Mouse (Mus musculus): ENCODE data around the gene Apoa2.

Gene Apoa2

DNA sequence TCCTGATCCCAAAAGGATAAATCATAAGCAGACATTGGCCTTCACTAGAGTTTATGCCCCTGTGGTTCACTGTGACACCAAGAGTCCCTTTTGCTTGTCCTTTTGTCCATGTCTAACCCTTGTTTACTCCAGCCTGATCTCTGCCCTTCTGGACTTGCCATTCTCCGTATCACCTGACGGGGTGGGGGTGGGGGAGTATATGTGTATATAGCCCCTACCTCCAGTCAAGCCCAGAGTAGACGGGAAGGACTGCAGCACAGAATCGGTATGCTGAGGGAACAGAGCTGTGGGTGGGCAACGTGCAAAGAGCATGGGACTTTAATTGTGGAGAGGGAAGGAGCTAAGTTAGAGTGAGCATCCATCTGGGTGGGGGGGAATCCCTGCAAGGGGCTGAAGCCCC is at the start of gene Apoa2:
TSS of gene Apoa2 (plus strand) at position 198 of the 400 bp plus-strand sequence.
- DNase-seq (ENCODE audit: low spot score), result no peak

DNA sequence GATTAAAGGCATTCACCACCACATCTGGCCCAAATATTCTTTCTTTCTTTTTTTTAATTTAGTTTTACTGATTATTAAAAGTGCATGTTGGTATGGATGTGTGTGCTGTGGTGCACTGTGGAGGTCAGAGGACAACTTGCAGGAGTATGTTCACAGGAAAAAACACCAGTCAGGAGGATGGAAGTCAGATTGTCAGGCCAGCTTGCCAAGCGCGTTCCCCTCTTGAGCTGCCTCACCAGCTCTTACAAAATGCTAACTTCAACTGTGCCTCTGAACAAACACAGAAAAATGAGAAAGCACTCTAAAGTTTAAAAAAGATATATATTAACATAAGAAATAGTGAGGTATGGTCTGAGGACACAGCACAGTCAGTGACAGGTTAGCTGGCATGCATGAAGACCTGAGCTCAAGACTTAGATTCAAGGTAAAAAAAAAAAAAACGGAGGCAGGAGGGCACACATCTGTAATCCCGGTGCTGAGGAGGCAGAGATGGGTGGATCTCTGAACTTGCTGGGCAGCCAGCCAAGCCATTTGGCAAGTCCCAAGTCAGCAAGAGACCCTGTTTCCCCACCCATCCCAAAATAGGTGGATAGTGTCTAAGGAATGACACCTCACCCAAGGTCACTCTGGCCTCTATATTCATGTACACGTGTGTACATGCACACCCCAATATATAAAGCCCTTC is 45.2 kb upstream of the Apoa2 start:
- no peak for DNase-seq (ENCODE audit: low spot score)

DNA sequence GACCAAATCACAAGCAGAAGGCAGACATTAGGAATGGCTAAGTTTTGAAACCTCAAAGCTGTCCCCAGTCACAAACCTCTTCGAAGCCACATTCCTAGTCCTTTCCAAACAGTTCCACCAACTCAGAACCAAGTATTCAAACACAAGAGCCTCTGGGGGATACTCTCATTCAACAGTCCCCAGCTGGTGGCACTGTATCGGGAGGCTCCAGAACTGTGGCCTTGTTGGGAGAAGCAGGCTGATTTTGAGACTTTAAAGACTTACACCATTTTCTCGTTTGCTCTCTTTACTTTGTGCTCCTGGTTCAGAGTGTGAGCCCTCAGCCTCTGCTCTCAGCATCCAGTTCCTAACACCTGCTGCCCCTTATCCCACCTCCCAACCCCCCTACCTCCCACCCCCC is 41.8 kb upstream of the Apoa2 start:
- no peak for DNase-seq (ENCODE audit: low spot score)

DNA sequence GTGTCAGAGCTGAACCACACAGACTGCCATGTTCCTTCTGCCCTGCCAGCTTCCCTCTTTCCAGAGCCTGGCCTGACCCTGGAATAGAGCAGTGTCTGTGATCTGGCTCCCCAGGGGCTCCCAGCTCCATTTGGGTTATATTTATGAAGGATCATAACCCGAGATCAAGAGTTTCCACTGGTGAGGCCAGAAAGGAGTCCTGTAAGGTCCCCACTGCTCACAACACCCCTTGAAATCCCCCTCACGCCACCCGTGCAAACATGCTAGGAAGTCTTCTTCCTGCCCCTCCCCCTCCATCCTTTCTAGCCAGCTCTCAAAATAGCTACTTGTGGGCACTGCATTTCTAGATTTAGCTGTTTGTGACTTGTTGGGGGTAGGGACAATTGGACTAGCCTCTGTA is 41.2 kb upstream of the Apoa2 start:
- no peak for DNase-seq (ENCODE audit: low spot score)

DNA sequence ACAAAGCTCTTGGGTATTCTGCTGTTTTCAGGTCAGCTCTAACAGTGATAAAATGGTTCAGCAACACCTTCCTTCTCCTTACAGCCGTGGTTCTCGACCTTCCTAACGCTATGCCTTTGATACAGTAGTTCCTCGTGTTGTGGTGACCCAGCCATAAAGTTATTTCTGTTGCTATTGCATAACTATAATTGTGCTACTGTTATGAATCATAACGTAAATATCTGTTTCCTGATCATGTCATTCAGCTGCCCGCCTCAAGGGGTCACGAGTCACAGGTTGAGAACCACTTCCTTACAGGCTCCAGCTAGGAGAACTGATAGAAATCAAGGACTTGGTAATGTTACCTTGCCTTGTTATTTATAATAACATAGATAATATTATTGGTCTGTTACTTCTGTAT is 40.5 kb upstream of the Apoa2 start:
- DNase-seq (ENCODE audit: low spot score), result no peak

DNA sequence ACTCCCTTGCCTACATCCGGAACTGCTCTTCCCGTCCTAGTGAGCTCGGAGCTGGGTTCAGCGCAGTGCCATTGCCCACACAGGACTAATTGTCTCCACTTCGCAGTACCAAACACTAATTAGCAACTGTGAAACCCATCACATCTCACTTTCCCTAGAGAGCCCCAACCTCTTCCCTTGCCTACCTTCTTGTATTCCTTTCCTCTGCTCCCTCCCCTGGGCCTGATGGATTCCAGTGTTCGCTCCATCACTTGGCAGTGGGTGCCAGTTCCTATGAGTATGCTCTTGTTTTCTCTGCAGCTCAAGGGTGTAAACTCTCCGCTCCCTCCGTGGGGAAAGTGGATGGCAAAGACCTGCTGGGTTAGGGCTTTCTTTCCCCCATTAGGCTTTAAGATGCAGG is 39.2 kb upstream of the Apoa2 start:
- DNase-seq (ENCODE audit: low spot score), result no peak

DNA sequence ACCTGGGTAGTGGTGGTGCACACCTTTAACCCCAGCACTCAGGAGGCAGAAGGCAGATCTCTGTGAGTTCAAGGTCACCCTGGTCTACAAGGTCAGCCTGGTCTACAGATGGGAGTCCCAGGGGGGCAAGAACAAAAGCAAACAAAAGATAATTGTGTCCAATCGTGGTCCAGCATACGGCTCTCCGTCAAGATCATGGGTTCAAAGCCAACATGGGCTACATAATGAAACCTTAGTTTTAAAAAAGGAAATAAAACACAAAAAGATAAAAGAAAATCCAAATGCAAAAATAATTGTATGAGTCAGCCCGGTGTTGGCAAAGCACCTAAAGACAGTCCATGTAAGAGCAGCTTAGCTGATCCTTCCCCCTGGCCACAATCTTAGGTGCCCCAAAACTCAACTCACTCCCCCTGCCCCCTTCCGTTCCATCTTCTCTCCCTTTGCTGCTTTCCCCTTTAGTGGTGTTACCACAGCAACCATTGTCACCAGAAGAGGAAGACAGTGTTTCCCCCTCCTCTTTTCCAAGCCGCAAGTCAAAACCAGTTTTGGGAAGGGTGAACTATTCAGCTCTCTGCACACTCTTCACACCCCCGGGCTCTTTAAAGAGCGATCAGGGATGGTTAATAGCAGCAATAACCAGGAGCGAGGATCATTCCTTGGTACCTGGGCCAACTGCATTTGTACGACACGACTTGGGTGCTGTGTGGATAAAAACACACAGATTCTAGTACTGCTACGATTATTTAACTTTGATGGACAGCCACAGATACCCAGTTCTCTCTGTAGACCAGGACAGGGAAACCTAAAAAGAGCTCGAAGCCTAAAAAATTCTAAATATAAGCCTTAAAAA is 36.8 kb upstream of the Apoa2 start:
- no peak for DNase-seq (ENCODE audit: low spot score)

DNA sequence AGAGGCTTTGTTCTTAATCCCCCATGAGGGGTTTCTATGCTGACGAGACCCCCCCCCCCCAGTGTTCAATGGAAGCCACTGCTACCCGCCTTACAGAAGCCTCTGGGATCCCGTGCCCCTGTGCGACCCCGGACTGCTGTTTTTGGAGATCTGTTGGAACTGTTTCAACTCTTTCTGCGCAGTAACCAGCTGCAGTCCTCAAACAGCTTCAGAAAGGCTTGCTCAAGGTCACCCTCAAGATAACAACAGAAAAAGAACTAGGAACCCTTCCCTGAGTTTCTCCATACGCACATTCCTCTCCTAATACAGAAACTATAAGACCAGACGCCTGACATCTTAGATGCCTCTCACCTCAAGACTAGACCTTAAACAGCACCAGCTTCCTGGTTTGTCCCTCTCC is 35.8 kb upstream of the Apoa2 start:
- no peak for DNase-seq (ENCODE audit: low spot score)

DNA sequence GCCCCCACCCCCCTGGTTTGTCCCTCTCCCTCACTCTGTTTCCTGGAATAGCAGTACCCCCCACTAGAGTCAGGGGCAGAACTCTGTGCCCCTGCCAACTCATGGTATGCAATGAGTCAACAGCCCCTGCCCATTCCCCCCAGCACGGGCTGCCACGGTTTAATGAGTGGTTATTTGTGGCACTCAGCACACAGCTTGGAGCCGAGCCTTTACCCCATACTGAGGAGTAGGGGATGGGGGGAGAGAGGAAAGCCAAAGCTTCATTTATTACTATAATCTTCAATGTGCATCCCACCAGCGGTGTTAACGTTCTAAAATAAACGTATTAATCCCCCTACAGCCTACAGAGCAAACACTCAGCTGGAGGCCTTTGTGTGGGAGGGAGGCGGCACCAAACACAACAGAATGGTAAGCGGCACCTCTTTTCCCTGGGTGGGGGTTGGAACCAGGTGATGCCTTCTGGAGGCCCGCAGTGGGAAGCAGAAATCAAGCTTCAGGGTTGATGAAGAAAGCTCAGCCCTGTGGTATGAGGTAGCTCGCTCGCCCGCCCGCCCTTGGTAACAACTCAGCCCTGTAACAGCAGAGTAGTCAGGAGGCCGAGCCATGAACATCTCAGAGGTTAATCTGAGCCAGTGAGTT is 35.3 kb upstream of the Apoa2 start:
- DNase-seq (ENCODE audit: low spot score), result no peak

DNA sequence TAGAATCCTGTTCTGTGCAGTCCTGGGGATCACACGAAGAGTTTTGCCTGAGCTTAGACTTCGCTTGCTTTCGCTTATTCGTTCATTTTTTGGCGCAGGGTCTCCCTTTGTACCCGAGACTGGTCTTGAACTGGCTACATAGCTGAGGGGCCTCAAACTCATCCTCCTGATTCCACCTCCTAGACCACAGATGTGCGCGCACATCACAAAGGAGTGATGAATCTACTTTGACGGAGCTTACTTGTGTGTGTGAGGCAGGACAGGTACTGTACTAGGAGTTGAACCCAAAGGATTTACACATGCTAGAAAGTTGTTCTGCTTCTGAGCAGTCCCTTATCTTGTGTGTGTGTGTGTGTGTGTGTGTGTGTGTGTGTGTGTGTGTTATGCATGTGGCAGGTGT is 34.0 kb upstream of the Apoa2 start:
- no peak for DNase-seq (ENCODE audit: low spot score)

DNA sequence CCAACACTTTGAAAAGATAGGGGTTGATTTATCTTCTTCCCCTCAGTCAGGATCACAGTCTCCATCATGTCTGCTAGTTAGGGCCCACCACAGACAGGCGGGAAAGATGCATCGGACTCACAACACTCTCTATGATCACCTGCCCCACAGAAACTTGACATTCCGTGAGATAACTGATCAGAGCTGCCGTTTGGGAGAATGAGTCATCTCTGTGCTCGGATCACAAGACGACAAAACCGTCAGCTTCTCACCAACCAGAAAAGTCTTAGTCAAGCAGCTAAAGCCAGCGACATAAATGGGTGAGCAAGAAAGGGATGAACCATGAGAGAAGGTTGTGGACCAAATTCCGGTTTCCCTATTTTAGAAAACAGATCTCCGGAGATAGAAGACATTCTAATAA is 32.6 kb upstream of the Apoa2 start:
- DNase-seq (ENCODE audit: low spot score), result no peak

DNA sequence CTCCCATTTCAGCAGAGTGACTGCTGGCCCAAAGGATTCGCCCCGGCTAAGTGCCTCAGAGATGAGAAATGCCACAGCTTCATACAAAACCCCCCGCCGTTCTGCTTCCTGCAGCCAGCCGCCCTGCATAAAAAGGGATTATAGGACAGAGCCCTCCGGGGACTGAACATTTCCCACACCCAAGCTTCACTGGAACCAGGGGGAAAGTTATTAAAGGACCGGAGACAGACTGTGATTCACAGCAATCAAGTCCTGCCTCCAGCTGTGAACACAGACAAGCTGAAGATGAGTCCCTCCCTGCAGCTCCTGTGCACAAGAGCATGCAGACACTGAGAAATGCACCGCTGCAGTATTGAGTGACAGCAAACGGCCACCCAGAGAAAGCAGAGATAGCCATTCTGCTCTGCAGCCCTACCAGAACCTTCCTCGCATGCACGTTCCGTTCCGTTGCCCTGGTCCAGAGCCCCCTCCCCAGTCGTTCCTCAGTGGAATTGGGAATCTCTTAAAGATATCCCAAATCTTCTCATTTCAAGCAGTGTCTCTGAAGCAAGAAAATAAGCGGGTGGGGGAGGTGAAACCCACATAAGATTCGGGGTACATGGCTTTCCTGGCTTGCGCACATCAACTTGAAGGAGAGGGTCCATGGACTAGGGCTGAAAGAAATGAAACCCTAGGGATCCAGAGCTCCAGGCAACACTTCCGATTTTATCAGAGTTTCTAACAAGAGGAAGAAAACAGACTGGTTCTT is 31.6 kb upstream of the Apoa2 start:
- peak; percentile 47 for DNase-seq (ENCODE audit: low spot score)

DNA sequence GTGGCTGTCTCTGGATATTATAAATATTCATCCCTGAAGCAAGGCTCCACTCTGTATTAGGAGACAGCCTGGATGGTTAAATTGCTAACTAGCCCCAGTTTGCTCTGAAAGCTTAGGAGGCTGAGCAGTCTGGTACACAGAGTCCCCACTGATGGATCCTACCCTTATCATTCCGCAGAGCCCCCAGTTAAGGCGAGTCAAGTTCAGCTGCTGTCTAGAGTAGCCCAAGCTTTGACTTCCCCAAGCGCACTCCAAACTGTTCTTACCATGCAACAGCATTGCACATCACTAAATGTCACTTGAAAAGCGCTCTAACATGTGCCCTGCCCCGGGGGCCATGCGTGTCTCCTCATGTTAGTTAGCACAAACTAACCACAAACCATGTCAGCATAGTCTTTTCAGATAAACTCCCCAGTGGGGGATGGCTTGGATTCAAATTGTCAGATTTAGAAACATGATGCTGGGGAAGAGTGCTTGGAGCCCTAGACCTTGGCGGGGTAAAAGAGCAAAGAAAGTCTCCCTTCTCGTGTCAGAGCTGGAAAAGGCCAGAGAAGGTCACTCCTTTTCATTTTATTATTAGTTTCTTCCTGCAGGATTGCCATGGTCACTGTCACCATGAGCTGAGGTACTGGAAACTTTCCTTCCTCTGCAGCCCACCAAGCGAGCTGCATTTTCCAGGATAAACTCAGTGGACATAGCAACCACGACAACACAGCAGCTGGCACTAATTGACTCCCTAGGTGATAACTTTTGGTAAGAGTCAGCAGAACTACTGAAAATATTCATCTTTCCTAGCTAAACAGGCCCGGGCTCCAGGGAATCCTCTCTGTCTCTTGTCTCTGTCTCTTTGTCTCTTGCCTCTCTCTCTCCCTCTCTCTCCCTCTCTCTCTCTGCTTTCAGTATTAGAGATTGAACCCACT is 30.7 kb upstream of the Apoa2 start:
- peak; percentile 37 for DNase-seq (ENCODE audit: low spot score)

DNA sequence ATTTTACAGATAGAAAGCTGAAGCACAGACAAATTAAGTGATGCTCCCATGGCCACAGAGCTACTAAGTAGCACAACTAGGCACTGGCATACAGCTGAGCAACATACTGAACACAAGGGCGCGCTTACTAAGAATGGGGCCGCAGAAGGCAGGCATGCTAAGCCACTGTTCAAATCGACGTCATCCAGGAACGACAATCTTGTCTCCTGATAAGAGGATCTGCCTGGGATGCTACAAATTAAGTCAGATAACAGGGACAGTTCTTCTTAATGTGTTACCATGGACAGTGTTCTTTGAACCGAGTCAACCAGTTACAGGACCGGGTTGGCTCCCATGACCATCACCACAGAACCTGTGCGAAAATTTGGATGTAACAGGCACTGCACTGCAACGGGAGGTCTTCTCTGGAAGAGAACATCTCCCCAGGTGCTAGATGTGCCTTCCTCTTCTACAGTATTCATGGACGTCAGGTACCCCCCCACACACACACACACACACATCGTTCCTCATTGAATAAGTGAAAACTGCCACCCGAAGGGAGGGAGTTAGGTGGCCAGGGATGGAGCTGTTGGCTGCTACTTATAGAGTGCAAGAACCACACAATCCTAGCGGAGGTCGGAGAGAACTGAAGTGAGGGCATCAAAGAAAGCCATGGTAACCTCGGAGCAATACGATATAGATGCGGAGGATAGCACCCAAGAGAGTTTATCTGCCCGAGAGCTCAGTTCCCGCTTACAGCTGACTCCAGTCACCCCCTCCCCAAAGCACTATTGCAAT is 29.6 kb upstream of the Apoa2 start:
- DNase-seq (ENCODE audit: low spot score), result peak; percentile 18

DNA sequence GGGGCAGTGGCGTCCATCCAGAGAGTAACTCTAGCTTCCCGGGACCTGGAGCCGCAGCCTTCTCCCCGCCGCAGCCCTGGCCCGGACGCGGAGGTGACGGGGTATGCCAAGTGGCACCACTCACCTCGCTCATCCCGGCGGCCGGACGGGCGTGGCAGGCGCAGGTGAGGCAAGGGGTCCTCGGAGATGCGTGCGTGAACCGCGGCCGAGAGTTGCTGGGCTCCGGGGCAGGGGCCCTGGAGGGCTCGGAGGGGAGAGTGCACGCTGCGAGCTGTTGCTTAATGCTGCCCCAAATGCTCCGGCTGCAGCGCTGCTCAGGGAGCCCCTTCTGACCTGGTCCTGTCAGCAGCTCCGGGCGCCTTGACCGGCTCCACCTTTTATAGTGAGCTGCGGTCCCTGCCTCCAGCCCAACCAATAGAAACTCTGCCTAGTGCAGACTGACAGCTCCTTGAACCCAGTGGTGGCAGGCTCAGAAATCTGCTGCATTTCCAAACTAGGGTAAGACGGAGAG is 28.9 kb upstream of the Apoa2 start, which contains the start of gene Pcp4l1:
TSS of gene Pcp4l1 (minus strand) at position 382 of the 511 bp plus-strand sequence.
- peak; percentile 77 for DNase-seq (ENCODE audit: low spot score)

DNA sequence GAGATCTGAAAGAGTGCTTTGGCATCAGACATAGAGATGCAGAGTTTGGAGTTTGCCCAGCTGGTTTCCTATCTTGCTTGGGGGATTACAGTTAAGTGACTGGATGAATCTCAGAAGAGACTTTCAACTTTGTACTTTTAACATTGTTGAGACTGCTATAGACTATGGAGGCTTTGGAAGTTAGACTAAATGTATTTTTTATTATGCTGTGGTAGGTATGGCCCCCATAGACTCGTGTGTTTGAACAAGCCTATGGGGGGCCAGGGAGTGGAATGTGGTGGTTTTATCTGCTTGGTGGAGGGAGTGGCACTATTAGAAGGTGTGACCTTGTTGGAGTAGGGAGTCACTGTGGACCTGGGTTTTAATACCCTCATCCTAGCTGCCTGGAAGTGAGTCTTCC is 25.3 kb upstream of the Apoa2 start:
- no peak for DNase-seq (ENCODE audit: low spot score)

DNA sequence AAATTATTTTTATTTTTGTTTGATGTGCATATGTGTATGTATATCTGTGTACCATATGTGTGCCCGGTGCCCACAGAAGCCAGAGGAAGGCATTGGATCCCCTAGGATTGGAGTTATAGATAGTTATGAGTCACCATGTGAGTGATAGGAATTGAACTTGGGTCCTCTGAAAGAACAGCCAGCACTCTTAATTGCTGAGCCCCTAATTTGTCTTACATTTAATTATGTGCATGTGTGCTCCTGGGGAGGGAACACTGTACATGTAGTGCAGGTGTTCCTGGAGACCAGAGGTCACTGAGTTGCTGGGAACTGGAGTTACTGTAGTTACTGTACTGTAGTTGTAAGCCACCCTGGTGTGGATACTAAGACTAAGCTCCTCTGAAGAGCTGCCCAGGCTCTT is 24.1 kb upstream of the Apoa2 start:
- no peak for DNase-seq (ENCODE audit: low spot score)

DNA sequence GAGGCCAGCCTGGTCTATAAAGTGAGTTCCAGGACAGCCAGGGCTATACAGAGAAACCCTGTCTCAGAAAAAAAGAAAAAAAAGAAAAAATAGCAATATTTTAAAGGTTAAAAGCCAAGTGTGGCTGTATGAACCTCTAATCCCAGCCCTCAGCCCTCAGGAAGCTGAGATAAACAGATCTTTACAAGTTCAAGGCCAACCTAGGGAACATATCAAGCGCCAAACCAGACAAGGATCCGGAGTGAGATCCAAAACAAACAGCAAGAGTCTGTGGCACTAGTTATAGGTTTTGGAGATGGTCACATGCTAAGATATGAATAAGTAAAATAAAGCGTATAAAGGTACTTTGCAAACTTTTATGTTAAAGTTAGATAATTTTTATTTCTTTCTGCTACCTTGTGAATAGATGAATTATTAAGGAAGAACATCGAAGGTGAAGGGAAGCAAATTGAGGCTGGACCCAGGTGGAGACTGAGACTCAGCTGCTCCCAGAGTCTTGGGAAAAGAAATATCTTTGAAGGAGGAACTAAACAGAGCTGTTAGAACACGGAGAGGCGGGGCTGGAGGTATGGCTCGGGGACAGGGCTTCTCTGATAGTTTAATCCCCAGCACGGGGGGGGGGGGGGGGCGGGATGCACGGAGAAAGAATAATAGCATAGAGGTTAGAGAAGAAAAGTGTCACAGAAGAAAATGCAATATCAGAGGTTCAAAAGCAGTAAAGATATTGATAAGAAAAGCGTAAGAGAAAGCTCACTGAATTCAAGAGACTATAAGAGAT is 21.2 kb upstream of the Apoa2 start:
- DNase-seq (ENCODE audit: low spot score), result no peak

DNA sequence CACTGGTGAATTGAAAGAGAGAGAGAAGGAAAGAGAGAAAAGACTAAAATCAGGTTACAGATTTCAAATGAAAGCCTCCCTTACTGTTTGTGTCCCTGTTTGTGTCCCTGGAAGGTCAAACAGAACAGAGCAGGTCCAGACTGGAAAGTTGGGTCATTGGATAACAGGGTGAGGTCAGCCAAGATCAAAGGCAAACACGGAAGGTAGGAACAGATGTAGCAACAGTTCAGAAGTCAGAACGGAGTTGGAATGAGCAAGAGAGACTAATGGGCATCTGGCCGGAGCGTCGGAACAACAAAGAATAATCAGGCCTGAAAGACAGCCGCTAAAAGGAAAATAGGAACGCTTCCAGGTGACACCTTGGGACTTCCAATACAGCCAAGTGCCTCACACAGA is 20.6 kb upstream of the Apoa2 start:
- no peak for DNase-seq (ENCODE audit: low spot score)
